In genomic region chr14:31496241-31496646, GRCm38 (mm10) we compare ENCODE assay signal across 8 mouse cellular contexts. TPM values are rescaled to one million over a fixed set of nuclear protein-coding genes. Genes with fewer than 3 reads are reported as not detected.
DNase-seq lines count a peak whose midpoint lies in the region; ATAC-seq lines count a peak whose summit lies in the region.

No protein-coding gene starts in this region.

- H3K4me1 ChIP-seq in hindbrain, embryonic 15.5 days (replicated peaks) = peaks cover 39% of the 10 kb centered on the region
- H3K4me1 ChIP-seq in midbrain, embryonic 13.5 days (replicated peaks) = peaks cover 38% of the 10 kb centered on the region

- no peak for ATAC-seq in hindbrain, embryonic 15.5 days (ENCODE audit: low FRiP score, low read depth)
- no peak for ATAC-seq in midbrain, embryonic 13.5 days

- H3K9me3 ChIP-seq in hindbrain, embryonic 15.5 days = no peaks in the 10 kb centered on the region
- H3K9me3 ChIP-seq in midbrain, embryonic 13.5 days = no peaks in the 10 kb centered on the region

- intact Hi-C loops in left cerebral cortex, postnatal 10 days (cut with DNase I) = no loop called here

- WGBS in hindbrain, embryonic 15.5 days = 66% methylated on average over 7 of the region's 7 CpGs
- WGBS in midbrain, embryonic 13.5 days = 51% methylated on average over 7 of the region's 7 CpGs

- no peaks in the 10 kb centered on the region for H3K27me3 ChIP-seq in hindbrain, embryonic 15.5 days
- no peaks in the 10 kb centered on the region for H3K27me3 ChIP-seq in midbrain, embryonic 13.5 days

- peak overlapping the region; percentile 79 for H3K9ac ChIP-seq in hindbrain, embryonic 15.5 days
- H3K9ac ChIP-seq in midbrain, embryonic 13.5 days (replicated peaks) = peak overlapping the region; percentile 94

- H3K27ac ChIP-seq in hindbrain, embryonic 15.5 days (replicated peaks) = no peak overlapping the region
- no peak overlapping the region for H3K27ac ChIP-seq in midbrain, embryonic 13.5 days

- peak overlapping the region; percentile 96 for H3K4me2 ChIP-seq in hindbrain, embryonic 15.5 days
- H3K4me2 ChIP-seq in midbrain, embryonic 13.5 days (replicated peaks) = peak overlapping the region; percentile 80

- H3K36me3 ChIP-seq in hindbrain, embryonic 15.5 days = peaks cover 26% of the 10 kb centered on the region
- peaks cover 39% of the 10 kb centered on the region for H3K36me3 ChIP-seq in midbrain, embryonic 13.5 days

- DNase-seq in spleen, postnatal 10 days (ENCODE audit: low spot score in 2 of 2) = peak; percentile 30 to 43
- no peak for DNase-seq in spleen, postnatal 14 days (ENCODE audit: low spot score in 2 of 2)
- peak; percentile 88 for DNase-seq in c-Kit-positive CD71-positive TER-119-negative erythroid progenitor cells, embryonic 14.5 days (ENCODE audit: low read depth)
- DNase-seq in left cerebral cortex, postnatal 10 days (ENCODE audit: extremely low spot score in 1 of 2, low spot score in 2 of 2) = no peak
- DNase-seq in layer of hippocampus, adult 11-12 months (ENCODE audit: low spot score) = no peak
- DNase-seq in frontal cortex, postnatal 10 days (ENCODE audit: low spot score in 2 of 2) = no peak

- peak overlapping the region; percentile 98 for H3K4me3 ChIP-seq in hindbrain, embryonic 15.5 days
- H3K4me3 ChIP-seq in midbrain, embryonic 13.5 days (replicated peaks) = peak overlapping the region; percentile 97

RNA-seq across cellular contexts. Expression of gene Mettl6, which starts 1.4 kb away (rescaled TPM):
- polyA plus RNA-seq in hindbrain, embryonic 15.5 days (2015; fragmentation: Nextera tagmentation; extraction: Ambion mirVana) = 37.9 and 43.9 TPM in 2 replicates
- 55.3 and 67.1 TPM in 2 replicates for polyA plus RNA-seq in midbrain, embryonic 13.5 days (2015; fragmentation: Nextera tagmentation; extraction: Ambion mirVana)
- total RNA-seq in left cerebral cortex, postnatal 10 days (2021) = 10 to 100 TPM; 26.5 to 27.3 TPM

RNA-seq across cellular contexts. Expression of gene Eaf1, which starts 2.0 kb away (rescaled TPM):
- 8.1 and 9.8 TPM in 2 replicates for polyA plus RNA-seq in hindbrain, embryonic 15.5 days (2015; fragmentation: Nextera tagmentation; extraction: Ambion mirVana)
- 11.6 and 12.2 TPM in 2 replicates for polyA plus RNA-seq in midbrain, embryonic 13.5 days (2015; fragmentation: Nextera tagmentation; extraction: Ambion mirVana)
- 10 to 100 TPM; 13.1 to 14.2 TPM for total RNA-seq in left cerebral cortex, postnatal 10 days (2021)

Comparison
In these comparisons a context has a peak if more than half of its experiments do, and no peak if none do; other contexts are left out.
1. DNase-seq: peak in spleen, postnatal 10 days (2 of 2) and c-Kit-positive CD71-positive TER-119-negative erythroid progenitor cells, embryonic 14.5 days (single experiment); none in spleen, postnatal 14 days (0 of 2), left cerebral cortex, postnatal 10 days (0 of 2), layer of hippocampus, adult 11-12 months (single experiment) and frontal cortex, postnatal 10 days (0 of 2).